Mouse (Mus musculus) heart, embryonic 15.5 days (tissue): ENCODE data around the gene Dag1. TPM values are rescaled to one million over a fixed set of nuclear protein-coding genes. Genes with fewer than 3 reads are reported as not detected.

Source experiments
- polyA plus RNA-seq: library from polyadenylated mRNA; unstranded; fragments of >200 nt; fragmentation: Nextera tagmentation; extraction: Ambion mirVana; gene quantifications from 2 replicates; pipeline ENCODE4 v1.2.1, GENCODE M21; 2015

Gene Dag1
- polyA plus RNA-seq, 1 experiment from 2014 or later, result 128 TPM

Other genes with a start within 250 kb of the Dag1 start
- 18.3 and 23.8 TPM in 2 replicates for gene Gmppb, start 214.7 kb downstream of the Dag1 start, polyA plus RNA-seq
- 1.5 and 2.3 TPM in 2 replicates for gene Amigo3, start 210.8 kb downstream of the Dag1 start, polyA plus RNA-seq
- 0.81 TPM in 1 of 2 replicates, not detected in the other for gene Mst1, start 183.5 kb downstream of the Dag1 start, polyA plus RNA-seq
- 29.8 and 33.3 TPM in 2 replicates for gene Rnf123, start 180.6 kb downstream of the Dag1 start, polyA plus RNA-seq
- gene Apeh, start 169.4 kb downstream of the Dag1 start, polyA plus RNA-seq, result 46.4 and 65.9 TPM in 2 replicates
- 0.13 and 0.84 TPM in 2 replicates for gene Bsn, start 73.6 kb downstream of the Dag1 start, polyA plus RNA-seq
- gene Nicn1, start 26.5 kb upstream of the Dag1 start, polyA plus RNA-seq, result 23.9 and 29.0 TPM in 2 replicates
- gene Amt, start 32.9 kb upstream of the Dag1 start, polyA plus RNA-seq, result 8.2 and 9.1 TPM in 2 replicates
- gene Rhoa, start 42.2 kb upstream of the Dag1 start, polyA plus RNA-seq, result 356 and 369 TPM in 2 replicates
- 31.6 and 34.9 TPM in 2 replicates for gene Tcta, start 42.2 kb upstream of the Dag1 start, polyA plus RNA-seq
- 746 and 792 TPM in 2 replicates for gene Gpx1, start 74.9 kb upstream of the Dag1 start, polyA plus RNA-seq
- 68.3 and 88.0 TPM in 2 replicates for gene Usp4, start 83.9 kb upstream of the Dag1 start, polyA plus RNA-seq
- 0.38 and 0.53 TPM in 2 replicates for gene 1700102P08Rik, start 128.8 kb upstream of the Dag1 start, polyA plus RNA-seq
- gene Ccdc36, start 164.5 kb upstream of the Dag1 start, polyA plus RNA-seq, result 0.84 and 1.1 TPM in 2 replicates
- not detected in 2 replicates for gene BC048562, start 172.5 kb upstream of the Dag1 start, polyA plus RNA-seq
- 32.2 and 42.1 TPM in 2 replicates for gene Ccdc71, start 196.6 kb upstream of the Dag1 start, polyA plus RNA-seq
- gene Klhdc8b, start 197.6 kb upstream of the Dag1 start, polyA plus RNA-seq, result 95.7 and 103 TPM in 2 replicates
- 55.5 and 64.2 TPM in 2 replicates for gene Lamb2, start 215.8 kb upstream of the Dag1 start, polyA plus RNA-seq
- gene Usp19, start 226.6 kb upstream of the Dag1 start, polyA plus RNA-seq, result 51.5 and 68.5 TPM in 2 replicates
- 49.4 and 67.5 TPM in 2 replicates for gene Qars, start 243.7 kb upstream of the Dag1 start, polyA plus RNA-seq